Mouse (Mus musculus): ENCODE measurements around the gene Fam155a. TPM values are rescaled to one million over a fixed set of nuclear protein-coding genes. Genes with fewer than 3 reads are reported as not detected.

The Fam155a gene
- polyA plus RNA-seq, 1 experiment from 2014 or later, result 8.3 TPM

DNA sequence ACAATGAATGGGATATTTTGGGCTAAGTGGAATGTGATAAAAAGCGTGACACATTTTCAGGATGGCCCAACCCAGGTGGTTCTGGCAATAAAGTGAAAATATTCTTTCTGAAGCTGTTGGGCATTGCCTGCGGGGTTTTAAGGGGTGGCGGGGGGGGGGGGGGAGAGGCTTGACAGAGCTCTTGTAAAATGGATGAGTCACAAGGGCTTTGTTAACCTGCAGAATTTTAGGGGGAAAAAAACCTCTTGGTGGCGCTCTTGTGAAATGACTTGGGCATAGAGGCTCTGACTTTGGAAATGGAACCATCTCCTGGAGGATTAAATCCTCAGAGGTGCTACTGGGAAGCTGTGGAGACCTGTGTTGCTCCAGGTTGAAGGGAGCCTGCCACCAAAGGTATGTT, 309.9 kb downstream of the Fam155a start:
- WGBS, result 73% methylated on average over 3 of the region's 4 CpGs
- Histone ChIP-seq H3K27me3 (no peaks in the 10 kb centered on the region), H3K4me1 (0 out of 2 replicates have a peak, but pooled peaks cover 3% of the 10 kb centered on the region), H3K9me3 (no peaks in the 10 kb centered on the region), H3K27ac (replicated peaks) (no peak overlapping the region), H3K9ac (replicated peaks) (no peak overlapping the region), H3K4me2 (replicated peaks) (no peak overlapping the region), H3K4me3 (no peak overlapping the region), H3K36me3 (no peaks in the 10 kb centered on the region)
- ATAC-seq (ENCODE audit: low FRiP score, low read depth), result no peak

- H3K27ac ChIP-seq (replicated peaks), result no peak overlapping the region
- no peak overlapping the region for H3K9ac ChIP-seq (replicated peaks)
- WGBS, result 93% methylated on average over 2 of the region's 2 CpGs
- no peaks in the 10 kb centered on the region for H3K27me3 ChIP-seq
- no peak overlapping the region for H3K4me3 ChIP-seq
- H3K4me1 ChIP-seq, result 0 out of 2 replicates have a peak, but pooled peaks cover 3% of the 10 kb centered on the region
- ATAC-seq (ENCODE audit: low FRiP score, low read depth), result no peak
- H3K4me2 ChIP-seq (replicated peaks), result no peak overlapping the region
- no peaks in the 10 kb centered on the region for H3K36me3 ChIP-seq
- no peaks in the 10 kb centered on the region for H3K9me3 ChIP-seq
Measured at GRCm38 (mm10) chr8:9460707-9461106, 310.3 kb downstream of the Fam155a start.

DNA sequence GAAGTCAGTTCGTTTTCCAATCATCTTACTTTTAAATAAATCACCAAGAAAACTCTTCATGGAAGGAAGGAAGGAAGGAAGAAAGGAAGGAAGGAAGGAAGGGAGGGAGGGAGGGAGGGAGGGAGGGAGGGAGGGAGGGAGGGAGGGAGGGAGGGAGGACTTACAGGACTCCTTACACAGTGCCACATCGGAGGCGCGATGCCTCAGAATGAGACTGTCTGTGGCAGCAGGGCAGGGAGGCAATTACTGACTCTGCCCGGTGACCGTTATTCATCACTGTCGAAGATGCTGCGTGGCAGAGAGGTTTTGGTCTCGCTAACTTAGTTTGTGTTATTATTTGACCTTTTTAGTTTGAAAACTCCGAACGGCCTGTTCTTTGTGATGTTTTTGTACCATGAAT, 312.3 kb downstream of the Fam155a start:
- Histone ChIP-seq H3K9ac (replicated peaks) (no peak overlapping the region), H3K4me3 (no peak overlapping the region), H3K9me3 (no peaks in the 10 kb centered on the region), H3K27ac (replicated peaks) (no peak overlapping the region), H3K36me3 (no peaks in the 10 kb centered on the region), H3K4me1 (0 out of 2 replicates have a peak, but pooled peaks cover 3% of the 10 kb centered on the region), H3K4me2 (replicated peaks) (no peak overlapping the region), H3K27me3 (no peaks in the 10 kb centered on the region)
- ATAC-seq (ENCODE audit: low FRiP score, low read depth), result no peak
- WGBS, result 90% methylated on average over 11 of the region's 11 CpGs

DNA sequence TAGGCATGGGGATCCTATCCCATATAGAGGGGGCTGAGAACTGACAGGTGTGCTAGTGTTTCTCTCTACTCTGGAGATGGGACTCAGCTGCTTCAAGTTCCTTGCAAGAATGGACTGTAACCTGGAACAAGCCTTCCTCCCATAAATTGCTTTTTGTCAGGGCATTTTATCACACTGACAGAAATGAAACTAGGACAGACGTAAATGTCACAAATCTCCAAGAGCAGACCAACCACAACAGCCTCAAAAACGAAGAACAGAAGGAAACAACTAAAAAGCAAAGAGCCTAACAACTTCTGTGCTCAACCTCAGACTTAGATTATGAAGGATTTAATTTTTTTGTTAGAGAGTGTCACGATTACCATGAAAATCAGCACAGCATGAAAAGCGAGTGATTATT, 315.8 kb downstream of the Fam155a start:
- no peak overlapping the region for H3K4me2 ChIP-seq (replicated peaks)
- 81% methylated on average over 4 of the region's 4 CpGs for WGBS
- no peak for ATAC-seq (ENCODE audit: low FRiP score, low read depth)
- 0 out of 2 replicates have a peak, but pooled peaks cover 3% of the 10 kb centered on the region for H3K4me1 ChIP-seq
- no peak overlapping the region for H3K9ac ChIP-seq (replicated peaks)
- no peaks in the 10 kb centered on the region for H3K27me3 ChIP-seq
- H3K4me3 ChIP-seq, result no peak overlapping the region
- no peaks in the 10 kb centered on the region for H3K9me3 ChIP-seq
- H3K27ac ChIP-seq (replicated peaks), result no peak overlapping the region
- H3K36me3 ChIP-seq, result no peaks in the 10 kb centered on the region

GRCm38 (mm10) chr8:9453742-9454141, 317.2 kb downstream of the Fam155a start:
- WGBS, result 90% methylated on average over 5 of the region's 5 CpGs
- Histone ChIP-seq H3K27ac (replicated peaks) (no peak overlapping the region), H3K4me3 (no peak overlapping the region), H3K4me1 (0 out of 2 replicates have a peak, but pooled peaks cover 3% of the 10 kb centered on the region), H3K9me3 (no peaks in the 10 kb centered on the region), H3K27me3 (no peaks in the 10 kb centered on the region), H3K36me3 (no peaks in the 10 kb centered on the region), H3K9ac (replicated peaks) (no peak overlapping the region), H3K4me2 (replicated peaks) (no peak overlapping the region)
- ATAC-seq (ENCODE audit: low FRiP score, low read depth), result no peak

GRCm38 (mm10) chr8:9451543-9451942, 319.4 kb downstream of the Fam155a start:
- WGBS, result 62% methylated on average over 4 of the region's 4 CpGs
- H3K4me1 ChIP-seq, result 0 out of 2 replicates have a peak, but pooled peaks cover 3% of the 10 kb centered on the region
- H3K9ac ChIP-seq (replicated peaks), result no peak overlapping the region
- no peak overlapping the region for H3K4me2 ChIP-seq (replicated peaks)
- H3K27ac ChIP-seq (replicated peaks), result no peak overlapping the region
- no peaks in the 10 kb centered on the region for H3K27me3 ChIP-seq
- ATAC-seq (ENCODE audit: low FRiP score, low read depth), result no peak
- no peaks in the 10 kb centered on the region for H3K9me3 ChIP-seq
- H3K36me3 ChIP-seq, result no peaks in the 10 kb centered on the region
- H3K4me3 ChIP-seq, result no peak overlapping the region

DNA sequence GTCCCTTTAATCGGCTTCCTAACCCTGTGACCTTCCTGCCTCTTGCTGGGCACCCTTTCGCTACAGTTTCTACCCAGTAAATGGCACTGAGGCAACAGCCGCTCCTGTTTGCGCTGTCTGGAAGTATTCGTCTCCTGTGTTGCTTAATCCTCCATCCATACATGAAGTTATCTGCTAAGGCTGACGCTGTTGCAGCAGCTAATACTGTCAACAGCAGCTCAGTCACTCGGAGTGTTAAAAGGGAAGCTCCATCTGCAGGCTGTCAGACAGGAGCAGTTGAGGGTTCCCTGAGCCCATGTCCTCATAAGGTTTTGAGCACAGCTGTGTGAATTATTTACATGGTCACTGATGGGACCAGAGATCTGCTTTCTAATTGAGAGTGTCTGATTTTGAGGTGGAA, 322.3 kb downstream of the Fam155a start:
- no peak for ATAC-seq (ENCODE audit: low FRiP score, low read depth)
- 62% methylated on average over 7 of the region's 7 CpGs for WGBS

GRCm38 (mm10) chr8:9437822-9438221, 333.1 kb downstream of the Fam155a start:
- no peak overlapping the region for H3K9ac ChIP-seq (replicated peaks)
- H3K9me3 ChIP-seq, result no peaks in the 10 kb centered on the region
- no peak overlapping the region for H3K4me3 ChIP-seq
- no peak overlapping the region for H3K27ac ChIP-seq (replicated peaks)
- WGBS, result 96% methylated on average over 4 of the region's 4 CpGs
- no peaks in the 10 kb centered on the region for H3K36me3 ChIP-seq
- no peaks in the 10 kb centered on the region for H3K4me1 ChIP-seq
- no peaks in the 10 kb centered on the region; the same call in 1 of the 2 replicates for H3K27me3 ChIP-seq
- no peak for ATAC-seq (ENCODE audit: low FRiP score, low read depth)
- H3K4me2 ChIP-seq (replicated peaks), result no peak overlapping the region

More for the DNA sequence above, 322.3 kb downstream of the Fam155a start:
- Histone ChIP-seq H3K4me1 (no peaks in the 10 kb centered on the region), H3K27me3 (no peaks in the 10 kb centered on the region), H3K4me2 (replicated peaks) (no peak overlapping the region), H3K9ac (replicated peaks) (no peak overlapping the region), H3K36me3 (no peaks in the 10 kb centered on the region), H3K9me3 (no peaks in the 10 kb centered on the region), H3K4me3 (no peak overlapping the region), H3K27ac (replicated peaks) (no peak overlapping the region)

DNA sequence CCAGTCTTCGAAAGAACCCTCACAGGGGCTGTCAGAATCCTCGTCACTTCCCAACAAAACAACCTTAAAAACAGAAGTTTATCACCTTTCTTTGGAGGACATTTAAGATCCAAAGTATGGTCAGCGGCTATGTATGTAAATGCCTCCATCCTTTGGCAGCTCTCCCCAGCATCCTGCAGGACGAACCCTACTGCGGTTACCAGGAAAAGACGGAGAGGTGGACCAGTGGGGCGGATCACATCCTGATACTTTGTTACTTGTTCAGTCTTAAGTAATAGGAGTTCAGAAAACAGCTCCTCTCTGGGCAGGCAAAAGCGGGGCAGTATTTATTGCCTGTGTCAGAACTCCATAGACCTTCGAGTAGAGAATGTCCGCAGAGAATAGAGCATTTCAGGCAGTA, 335.5 kb downstream of the Fam155a start:
- WGBS, result 51% methylated on average over 10 of the region's 10 CpGs

GRCm38 (mm10) chr8:9432635-9433372, 338.2 kb downstream of the Fam155a start:
- Histone ChIP-seq H3K9ac (replicated peaks) (no peak overlapping the region), H3K36me3 (no peaks in the 10 kb centered on the region), H3K4me1 (0 out of 2 replicates have a peak, but pooled peaks cover 4% of the 10 kb centered on the region), H3K4me2 (replicated peaks) (no peak overlapping the region), H3K27me3 (no peaks in the 10 kb centered on the region; the same call in 1 of the 2 replicates), H3K9me3 (no peaks in the 10 kb centered on the region), H3K4me3 (no peak overlapping the region), H3K27ac (replicated peaks) (no peak overlapping the region)
- ATAC-seq (ENCODE audit: low FRiP score, low read depth), result no peak
- 81% methylated on average over 11 of the region's 11 CpGs for WGBS

More for the DNA sequence above, 335.5 kb downstream of the Fam155a start:
- Histone ChIP-seq H3K4me1 (0 out of 2 replicates have a peak, but pooled peaks cover 4% of the 10 kb centered on the region), H3K36me3 (no peaks in the 10 kb centered on the region), H3K4me3 (no peak overlapping the region), H3K4me2 (replicated peaks) (no peak overlapping the region), H3K27ac (replicated peaks) (no peak overlapping the region), H3K9ac (replicated peaks) (no peak overlapping the region), H3K9me3 (no peaks in the 10 kb centered on the region), H3K27me3 (no peaks in the 10 kb centered on the region; the same call in 1 of the 2 replicates)
- no peak for ATAC-seq (ENCODE audit: low FRiP score, low read depth)

DNA sequence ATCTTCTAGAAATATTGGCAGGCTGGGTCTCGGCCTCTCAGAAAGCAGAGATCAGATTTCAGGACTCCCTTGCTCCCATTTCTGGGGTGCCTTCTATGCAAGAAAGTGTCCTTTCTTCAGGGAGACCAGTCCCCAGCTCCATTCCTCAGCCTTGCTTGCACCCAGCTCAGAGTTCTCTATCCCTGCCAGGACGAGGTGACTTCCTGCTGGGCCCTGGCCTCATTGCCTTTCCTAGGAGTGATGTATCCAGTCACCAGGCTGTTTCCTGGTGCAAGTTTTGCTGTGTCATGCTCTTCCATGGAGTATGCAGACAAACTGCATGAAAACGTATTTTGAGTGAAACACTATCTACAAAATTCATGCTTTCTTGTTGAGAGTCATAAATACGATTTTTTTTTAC, 342.1 kb downstream of the Fam155a start:
- no peak overlapping the region for H3K4me3 ChIP-seq

GRCm38 (mm10) chr8:9424069-9424468, 346.9 kb downstream of the Fam155a start:
- 88% methylated on average over 2 of the region's 2 CpGs for WGBS
- H3K9me3 ChIP-seq, result no peaks in the 10 kb centered on the region
- H3K9ac ChIP-seq (replicated peaks), result no peak overlapping the region
- no peaks in the 10 kb centered on the region for H3K4me1 ChIP-seq
- no peaks in the 10 kb centered on the region for H3K36me3 ChIP-seq
- no peak overlapping the region for H3K4me2 ChIP-seq (replicated peaks)
- no peaks in the 10 kb centered on the region for H3K27me3 ChIP-seq
- no peak for ATAC-seq (ENCODE audit: low FRiP score, low read depth)
- no peak overlapping the region for H3K4me3 ChIP-seq
- no peak overlapping the region for H3K27ac ChIP-seq (replicated peaks)

More for the DNA sequence above, 342.1 kb downstream of the Fam155a start:
- no peak for ATAC-seq (ENCODE audit: low FRiP score, low read depth)
- Histone ChIP-seq H3K36me3 (no peaks in the 10 kb centered on the region), H3K4me1 (0 out of 2 replicates have a peak, but pooled peaks cover 4% of the 10 kb centered on the region), H3K27me3 (no peaks in the 10 kb centered on the region), H3K9ac (replicated peaks) (no peak overlapping the region), H3K27ac (replicated peaks) (no peak overlapping the region), H3K4me2 (replicated peaks) (no peak overlapping the region), H3K9me3 (no peaks in the 10 kb centered on the region)
- 65% methylated on average over 4 of the region's 4 CpGs for WGBS
